Mouse (Mus musculus) activated CD4-positive, CD25-positive, alpha-beta regulatory T cell, adult 4 months (primary cell): ENCODE results near the gene Cgn. TPM values are rescaled to one million over a fixed set of nuclear protein-coding genes. Genes with fewer than 3 reads are reported as not detected.

ENCODE experiments used
- polyA plus RNA-seq, 2 experiments: library from polyadenylated mRNA; unstranded; fragments of 100-300 nt; shearing (Covaris generic); gene quantifications; one replicate each; pipeline ENCODE4 v1.2.1; 2017

Gene Cgn
- polyA plus RNA-seq, 2 experiments from 2014 or later: not detected

Other genes starting within 250 kb of the Cgn start
- 10 to 100 TPM; 13.2 to 16.0 TPM for gene Snx27, start 203.8 kb downstream of the Cgn start, polyA plus RNA-seq
- not detected for gene Gm10972, start 143.4 kb downstream of the Cgn start, polyA plus RNA-seq
- 1 to 10 TPM; 2.3 to 2.4 TPM for gene Tuft1, start 127.6 kb downstream of the Cgn start, polyA plus RNA-seq
- not detected for gene Selenbp2, start 92.9 kb downstream of the Cgn start, polyA plus RNA-seq
- gene Pogz, start 51.1 kb upstream of the Cgn start, polyA plus RNA-seq: 10 to 100 TPM; 13.0 to 15.3 TPM
- 100 to 1,000 TPM; 148 to 197 TPM for gene Psmb4, start 100.5 kb upstream of the Cgn start, polyA plus RNA-seq
- 1 to 10 TPM; 4.5 to 4.6 TPM for gene Selenbp1, start 146.6 kb upstream of the Cgn start, polyA plus RNA-seq
- gene Rfx5, start 167.6 kb upstream of the Cgn start, polyA plus RNA-seq: 10 to 100 TPM in 1 of 2 experiments, 1 to 10 TPM in 1; 10.0 to 12.3 TPM
- gene Pi4kb, start 188.2 kb upstream of the Cgn start, polyA plus RNA-seq: 10 to 100 TPM in 1 of 2 experiments, 1 to 10 TPM in 1; 9.5 to 10.9 TPM
- 10 to 100 TPM; 11.7 to 14.0 TPM for gene Zfp687, start 229.0 kb upstream of the Cgn start, polyA plus RNA-seq